Mouse (Mus musculus) embryonic facial prominence, embryonic 10.5 days (tissue): ENCODE measurements around the gene Nudt8. TPM values are rescaled to one million over a fixed set of nuclear protein-coding genes. Genes with fewer than 3 reads are reported as not detected.

Source experiments
- DNase-seq: peaks from one replicate; pipeline ENCODE4 v3.0.0-alpha.2; 2017; ENCODE audit warnings: low spot score
- H3K27ac ChIP-seq: fragments of 300-500 bp; sonication (generic); replicated peaks from 2 replicates; pipeline ENCODE4 v1.5.1; 2016; ENCODE audit warnings: mild to moderate bottlenecking
- H3K27me3 ChIP-seq: fragments of 300-500 bp; sonication (generic); replicated peaks from 2 replicates; pipeline ENCODE4 v1.6.1; 2016; ENCODE audit warnings: low read depth, mild to moderate bottlenecking; ENCODE audit not compliant: poor library complexity, severe bottlenecking
- H3K36me3 ChIP-seq: fragments of 300-500 bp; sonication (generic); replicated peaks from 2 replicates; pipeline ENCODE4 v1.6.1; 2016; ENCODE audit warnings: mild to moderate bottlenecking, moderate library complexity
- H3K4me1 ChIP-seq: fragments of 300-500 bp; sonication (generic); 2 replicates; pipeline ENCODE4 v1.6.1; 2016
- H3K4me3 ChIP-seq: fragments of 300-500 bp; sonication (generic); 2 replicates; pipeline ENCODE4 v1.5.1; 2016; ENCODE audit warnings: mild to moderate bottlenecking, moderate library complexity
- H3K9me3 ChIP-seq: fragments of 300-500 bp; sonication (generic); 2 replicates; pipeline ENCODE4 v1.6.1; 2016; ENCODE audit warnings: mild to moderate bottlenecking
- WGBS: fragments of 180-500 bp; shearing (Covaris S2); methylation state at CpG from one replicate; pipeline ENCODE4 v1.1.7; 2016; 5-methylcytosine and 5-hydroxymethylcytosine counted together
- polyA plus RNA-seq: library from polyadenylated mRNA; unstranded; fragments of >200 nt; fragmentation: Nextera tagmentation; extraction: Ambion mirVana; gene quantifications from 2 replicates; pipeline ENCODE4 v1.2.1, GENCODE M21; 2016

Gene Nudt8
- polyA plus RNA-seq, 1 experiment from 2014 or later = 30.6 TPM

GRCm38 (mm10) chr19:4001752-4002151 is 1.4 kb downstream of the Nudt8 start:
- Histone ChIP-seq H3K4me1 (peaks cover 36% of the 10 kb centered on the region), H3K4me3 (peak overlapping the region; percentile 90), H3K9me3 (no peaks in the 10 kb centered on the region), H3K27ac (peak overlapping the region; percentile 15; the same call in 1 of the 2 replicates), H3K27me3 (peaks cover 13% of the 10 kb centered on the region; the same call in 1 of the 2 replicates), H3K36me3 (peaks cover 24% of the 10 kb centered on the region)
- 87% methylated on average over 5 of the region's 5 CpGs for WGBS
- DNase-seq = no peak

GRCm38 (mm10) chr19:4003112-4003511 is 2.7 kb downstream of the Nudt8 start, which contains the start of gene Doc2g:
Gene Doc2g (plus strand): TSS chr19:4003313.
- Histone ChIP-seq H3K27ac (0 out of 2 replicates have a peak within 1 kb of the TSS, but pooled peaks have one; percentile 7), H3K4me1 (peaks cover 26% of the 10 kb centered on the region), H3K36me3 (peaks cover 38% of the 10 kb centered on the region), H3K27me3 (peaks cover 12% of the 10 kb centered on the region; the same call in 1 of the 2 replicates), H3K4me3 (peak within 1 kb of the TSS; percentile 90; the same call in 1 of the 2 replicates), H3K9me3 (no peaks in the 10 kb centered on the region)
- DNase-seq = no peak
- 76% methylated on average over 1 of the region's 1 CpGs for WGBS

GRCm38 (mm10) chr19:4003641-4004040 is 3.3 kb downstream of the Nudt8 start:
- WGBS = 82% methylated on average over 12 of the region's 12 CpGs
- Histone ChIP-seq H3K4me3 (no peak overlapping the region), H3K9me3 (no peaks in the 10 kb centered on the region), H3K27ac (no peak overlapping the region), H3K27me3 (peaks cover 8% of the 10 kb centered on the region; the same call in 1 of the 2 replicates), H3K4me1 (peaks cover 23% of the 10 kb centered on the region), H3K36me3 (peaks cover 43% of the 10 kb centered on the region)
- no peak for DNase-seq

GRCm38 (mm10) chr19:4004331-4004730 is 4.0 kb downstream of the Nudt8 start:
- Histone ChIP-seq H3K27ac (no peak overlapping the region), H3K4me1 (peaks cover 23% of the 10 kb centered on the region), H3K36me3 (peaks cover 50% of the 10 kb centered on the region), H3K9me3 (no peaks in the 10 kb centered on the region), H3K27me3 (peaks cover 3% of the 10 kb centered on the region; the same call in 1 of the 2 replicates), H3K4me3 (no peak overlapping the region)
- WGBS = 92% methylated on average over 15 of the region's 15 CpGs
- no peak for DNase-seq

GRCm38 (mm10) chr19:4005091-4005490 is 4.7 kb downstream of the Nudt8 start:
- peaks cover 16% of the 10 kb centered on the region for H3K4me1 ChIP-seq
- H3K36me3 ChIP-seq = peaks cover 58% of the 10 kb centered on the region
- H3K4me3 ChIP-seq = no peak overlapping the region
- H3K27ac ChIP-seq = no peak overlapping the region
- H3K9me3 ChIP-seq = no peaks in the 10 kb centered on the region
- WGBS = 94% methylated on average over 9 of the region's 9 CpGs
- no peaks in the 10 kb centered on the region for H3K27me3 ChIP-seq
- DNase-seq = no peak

GRCm38 (mm10) chr19:4005971-4006370 is 5.6 kb downstream of the Nudt8 start:
- H3K4me1 ChIP-seq = peaks cover 13% of the 10 kb centered on the region
- H3K27me3 ChIP-seq = no peaks in the 10 kb centered on the region
- H3K36me3 ChIP-seq = peaks cover 65% of the 10 kb centered on the region
- no peak overlapping the region for H3K4me3 ChIP-seq
- no peak overlapping the region for H3K27ac ChIP-seq
- 92% methylated on average over 8 of the region's 8 CpGs for WGBS
- no peak for DNase-seq
- no peaks in the 10 kb centered on the region for H3K9me3 ChIP-seq

GRCm38 (mm10) chr19:4011086-4011485 is 10.7 kb downstream of the Nudt8 start:
- Histone ChIP-seq H3K4me3 (peak overlapping the region; percentile 86; the same call in 1 of the 2 replicates), H3K27ac (no peak overlapping the region), H3K9me3 (no peaks in the 10 kb centered on the region), H3K4me1 (peaks cover 31% of the 10 kb centered on the region), H3K36me3 (peaks cover 49% of the 10 kb centered on the region), H3K27me3 (no peaks in the 10 kb centered on the region)
- DNase-seq = no peak
- 93% methylated on average over 5 of the region's 5 CpGs for WGBS

GRCm38 (mm10) chr19:4012432-4013022 is 12.1 kb downstream of the Nudt8 start, which contains the start of gene Ndufv1:
Gene Ndufv1 (minus strand): TSS chr19:4012806.
- H3K27ac ChIP-seq = peak within 1 kb of the TSS; percentile 83
- H3K4me1 ChIP-seq = peaks cover 31% of the 10 kb centered on the region
- H3K27me3 ChIP-seq = no peaks in the 10 kb centered on the region
- peaks cover 35% of the 10 kb centered on the region for H3K36me3 ChIP-seq
- no peaks in the 10 kb centered on the region for H3K9me3 ChIP-seq
- WGBS = under 1% methylated on average over 45 of the region's 45 CpGs
- DNase-seq = peak; percentile 97
- peak within 1 kb of the TSS; percentile 86 for H3K4me3 ChIP-seq

- WGBS = 17% methylated on average over 9 of the region's 9 CpGs
- peaks cover 31% of the 10 kb centered on the region for H3K4me1 ChIP-seq
- H3K27me3 ChIP-seq = no peaks in the 10 kb centered on the region
- DNase-seq = no peak
- peak overlapping the region; percentile 45 for H3K27ac ChIP-seq
- peaks cover 29% of the 10 kb centered on the region for H3K36me3 ChIP-seq
- H3K9me3 ChIP-seq = no peaks in the 10 kb centered on the region
- peak overlapping the region; percentile 86 for H3K4me3 ChIP-seq
Observed at GRCm38 (mm10) chr19:4013066-4013465, 12.7 kb downstream of the Nudt8 start.

- H3K27ac ChIP-seq = 0 out of 2 replicates have a peak overlapping the region, but pooled peaks have one; percentile 42
- H3K4me3 ChIP-seq = no peak overlapping the region
- H3K36me3 ChIP-seq = peaks cover 12% of the 10 kb centered on the region
- no peaks in the 10 kb centered on the region for H3K9me3 ChIP-seq
- peaks cover 44% of the 10 kb centered on the region for H3K4me1 ChIP-seq
- DNase-seq = no peak
- H3K27me3 ChIP-seq = no peaks in the 10 kb centered on the region
Observed at GRCm38 (mm10) chr19:4014802-4015201, 14.4 kb downstream of the Nudt8 start.

GRCm38 (mm10) chr19:4015635-4016034 is 15.3 kb downstream of the Nudt8 start:
- 54% methylated on average over 5 of the region's 5 CpGs for WGBS
- no peak overlapping the region for H3K27ac ChIP-seq
- no peaks in the 10 kb centered on the region for H3K27me3 ChIP-seq
- no peak overlapping the region for H3K4me3 ChIP-seq
- H3K9me3 ChIP-seq = no peaks in the 10 kb centered on the region
- peaks cover 4% of the 10 kb centered on the region for H3K36me3 ChIP-seq
- H3K4me1 ChIP-seq = peaks cover 44% of the 10 kb centered on the region
- no peak for DNase-seq

GRCm38 (mm10) chr19:4017921-4018587 is 17.7 kb downstream of the Nudt8 start:
- Histone ChIP-seq H3K9me3 (no peaks in the 10 kb centered on the region), H3K27ac (no peak overlapping the region), H3K4me1 (peaks cover 31% of the 10 kb centered on the region), H3K27me3 (no peaks in the 10 kb centered on the region), H3K4me3 (no peak overlapping the region), H3K36me3 (no peaks in the 10 kb centered on the region)
- 64% methylated on average over 10 of the region's 10 CpGs for WGBS
- no peak for DNase-seq
